Mouse (Mus musculus) olfactory bulb, adult 2 months (tissue): ENCODE measurements at regions not wholly inside any gene's neighbourhood (a gene's known extent, or its start where the extent isn't known, plus 50 kb on each side); places are given as distances from the start of the nearest gene placed in this dataset.

Experiments
- CTCF ChIP-seq: fragments of 200-500 bp; IDR thresholded peaks from 2 replicates; pipeline ENCODE4 v1.5.1; 2012; ENCODE audit warnings: low read depth, mild to moderate bottlenecking, low read length, moderate library complexity; ENCODE audit not compliant: insufficient read depth
- POLR2A ChIP-seq: fragments of 200-500 bp; IDR thresholded peaks from 2 replicates; pipeline ENCODE4 v1.6.1; 2012; ENCODE audit warnings: mild to moderate bottlenecking, low read depth, low read length, moderate library complexity; ENCODE audit not compliant: insufficient read depth

- no peak for TF ChIP-seq CTCF
- TF ChIP-seq POLR2A, result no peak
Measured at GRCm38 (mm10) chr16:12693346-12693745, 416.1 kb upstream of the Ercc4 start.
